Mouse (Mus musculus): ENCODE results near the gene Ptprk. TPM values are rescaled to one million over a fixed set of nuclear protein-coding genes. Genes with fewer than 3 reads are reported as not detected.
A peak's percentile ranks its signal among the peaks of the same experiment; 100 is the strongest.

Ptprk gene
- total RNA-seq (2021), result 10 to 100 TPM; 20.9 to 21.0 TPM

- intact Hi-C loops (cut with DNase I), result loop anchor here (1.0 to 5.0 kb wide), 3 partner anchors 35 to 93 kb away; no protein-coding TSS in a partner anchor
- DNase-seq, result peak; percentile 92
Observed at GRCm38 (mm10) chr10:28074653-28075451, at the start of gene Ptprk. Ptprk (plus strand) TSS chr10:28074820.

GRCm38 (mm10) chr10:28027791-28028190 is 46.8 kb upstream of the Ptprk start:
- intact Hi-C loops (cut with DNase I), result no loop called here

GRCm38 (mm10) chr10:28036456-28036855 is 38.2 kb upstream of the Ptprk start:
- intact Hi-C loops (cut with DNase I), result no loop called here
- no peak for DNase-seq

More at GRCm38 (mm10) chr10:28027791-28028190, 46.8 kb upstream of the Ptprk start:
- DNase-seq, result no peak

GRCm38 (mm10) chr10:28054764-28055163 is 19.9 kb upstream of the Ptprk start:
- intact Hi-C loops (cut with DNase I), result no loop called here

GRCm38 (mm10) chr10:28059222-28059621 is 15.4 kb upstream of the Ptprk start:
- intact Hi-C loops (cut with DNase I), result no loop called here
- DNase-seq, result no peak

More at GRCm38 (mm10) chr10:28054764-28055163, 19.9 kb upstream of the Ptprk start:
- no peak for DNase-seq

- intact Hi-C loops (cut with DNase I), result no loop called here
- no peak for DNase-seq
Observed at GRCm38 (mm10) chr10:28067997-28068396, 6.6 kb upstream of the Ptprk start.

- no peak for DNase-seq
- intact Hi-C loops (cut with DNase I), result loop anchor here (5.0 kb wide), 1 partner anchor 92 kb away; no protein-coding TSS in a partner anchor
Observed at GRCm38 (mm10) chr10:28073991-28074652, 498 bp upstream of the Ptprk start.

GRCm38 (mm10) chr10:28075491-28076035 is 943 bp downstream of the Ptprk start:
- DNase-seq, result peak; percentile 28 to 54
- intact Hi-C loops (cut with DNase I), result loop anchor here (1.0 to 5.0 kb wide), 2 partner anchors 35 to 92 kb away; no protein-coding TSS in a partner anchor

GRCm38 (mm10) chr10:28076036-28076855 is 1.6 kb downstream of the Ptprk start:
- peak; percentile 44 for DNase-seq
- intact Hi-C loops (cut with DNase I), result loop anchor here (5.0 kb wide), 1 partner anchor 91 kb away; no protein-coding TSS in a partner anchor

GRCm38 (mm10) chr10:28078270-28078669 is 3.6 kb downstream of the Ptprk start:
- DNase-seq, result no peak
- intact Hi-C loops (cut with DNase I), result loop anchor here (5.0 kb wide), 1 partner anchor 89 kb away; no protein-coding TSS in a partner anchor

GRCm38 (mm10) chr10:28081221-28081620 is 6.6 kb downstream of the Ptprk start:
- intact Hi-C loops (cut with DNase I), result no loop called here
- no peak for DNase-seq

GRCm38 (mm10) chr10:28083183-28083582 is 8.6 kb downstream of the Ptprk start:
- intact Hi-C loops (cut with DNase I), result no loop called here
- no peak for DNase-seq

- intact Hi-C loops (cut with DNase I), result no loop called here
- DNase-seq, result no peak
Observed at GRCm38 (mm10) chr10:28083625-28084024, 9.0 kb downstream of the Ptprk start.

- no peak for DNase-seq
- intact Hi-C loops (cut with DNase I), result no loop called here
Observed at GRCm38 (mm10) chr10:28087341-28087740, 12.7 kb downstream of the Ptprk start.

- intact Hi-C loops (cut with DNase I), result no loop called here
- DNase-seq, result no peak
Observed at GRCm38 (mm10) chr10:28087749-28088148, 13.1 kb downstream of the Ptprk start.

- intact Hi-C loops (cut with DNase I), result no loop called here
- DNase-seq, result no peak
Observed at GRCm38 (mm10) chr10:28096007-28096406, 21.4 kb downstream of the Ptprk start.

- no peak for DNase-seq
- intact Hi-C loops (cut with DNase I), result no loop called here
Observed at GRCm38 (mm10) chr10:28097637-28098036, 23.0 kb downstream of the Ptprk start.

- DNase-seq, result no peak
- intact Hi-C loops (cut with DNase I), result no loop called here
Observed at GRCm38 (mm10) chr10:28098923-28099322, 24.3 kb downstream of the Ptprk start.

- DNase-seq, result no peak
- intact Hi-C loops (cut with DNase I), result no loop called here
Observed at GRCm38 (mm10) chr10:28103406-28103906, 28.8 kb downstream of the Ptprk start.

GRCm38 (mm10) chr10:28103924-28104323 is 29.3 kb downstream of the Ptprk start:
- no peak for DNase-seq
- intact Hi-C loops (cut with DNase I), result no loop called here
